Mouse (Mus musculus): ENCODE data around the gene Plekhs1.
"Not testable (repeated sequence)": the region's sequence is repeated elsewhere in the genome, so short reads cannot be mapped to it uniquely, and the experiment has no call there.

Plekhs1 gene

GRCm38 (mm10) chr19:56457569-56457968, 3.9 kb upstream of the Plekhs1 start:
- CTCF ChIA-PET = no interaction called here

- CTCF ChIA-PET = no interaction called here
Measured at GRCm38 (mm10) chr19:56459154-56460050, 2.0 kb upstream of the Plekhs1 start.

GRCm38 (mm10) chr19:56460241-56460640, 1.2 kb upstream of the Plekhs1 start:
- CTCF ChIA-PET = no interaction called here

GRCm38 (mm10) chr19:56462786-56463185, 1.3 kb downstream of the Plekhs1 start:
- CTCF ChIA-PET = no interaction called here

- CTCF ChIA-PET = interaction anchor here (0.6 kb wide), 1 partner anchor 200 kb away, joined by 4 read pairs; no protein-coding TSS in a partner anchor
Measured at GRCm38 (mm10) chr19:56466486-56466885, 5.0 kb downstream of the Plekhs1 start.

GRCm38 (mm10) chr19:56470286-56471020, 9.0 kb downstream of the Plekhs1 start:
- CTCF ChIA-PET = no interaction called here

GRCm38 (mm10) chr19:56471934-56472333, 10.5 kb downstream of the Plekhs1 start:
- CTCF ChIA-PET = no interaction called here

- CTCF ChIA-PET = no interaction called here
Measured at GRCm38 (mm10) chr19:56474869-56475550, 13.6 kb downstream of the Plekhs1 start.

GRCm38 (mm10) chr19:56476546-56476945, 15.1 kb downstream of the Plekhs1 start:
- CTCF ChIA-PET = no interaction called here

- CTCF ChIA-PET = no interaction called here
Measured at GRCm38 (mm10) chr19:56477253-56477652, 15.8 kb downstream of the Plekhs1 start.

- CTCF ChIA-PET = no interaction called here
Measured at GRCm38 (mm10) chr19:56477832-56478231, 16.4 kb downstream of the Plekhs1 start.

GRCm38 (mm10) chr19:56484630-56485375, 23.4 kb downstream of the Plekhs1 start:
- CTCF ChIA-PET = no interaction called here

- CTCF ChIA-PET = no interaction called here
Measured at GRCm38 (mm10) chr19:56485376-56486271, 24.2 kb downstream of the Plekhs1 start.

- CTCF ChIA-PET = no interaction called here
Measured at GRCm38 (mm10) chr19:56486926-56487325, 25.5 kb downstream of the Plekhs1 start.

GRCm38 (mm10) chr19:56487339-56487738, 25.9 kb downstream of the Plekhs1 start:
- CTCF ChIA-PET = no interaction called here

GRCm38 (mm10) chr19:56489601-56490000, 28.2 kb downstream of the Plekhs1 start:
- CTCF ChIA-PET = no interaction called here

GRCm38 (mm10) chr19:56494157-56494556, 32.7 kb downstream of the Plekhs1 start:
- CTCF ChIA-PET = not testable (repeated sequence)

GRCm38 (mm10) chr19:56503069-56503468, 41.6 kb downstream of the Plekhs1 start:
- CTCF ChIA-PET = not testable (repeated sequence)

- CTCF ChIA-PET = not testable (repeated sequence)
Measured at GRCm38 (mm10) chr19:56503525-56503924, 42.1 kb downstream of the Plekhs1 start.

GRCm38 (mm10) chr19:56511207-56511606, 49.8 kb downstream of the Plekhs1 start:
- CTCF ChIA-PET = not testable (repeated sequence)

- CTCF ChIA-PET = not testable (repeated sequence)
Measured at GRCm38 (mm10) chr19:56513527-56513926, 52.1 kb downstream of the Plekhs1 start.
